Mouse (Mus musculus): ENCODE measurements around the gene Sh3gl3. TPM values are rescaled to one million over a fixed set of nuclear protein-coding genes. Genes with fewer than 3 reads are reported as not detected.

Gene Sh3gl3
- polyA plus RNA-seq, 1 experiment, result 0.30 TPM

GRCm38 (mm10) chr7:82294083-82294482, 120.4 kb downstream of the Sh3gl3 start:
- 70% methylated on average over 10 of the region's 10 CpGs for WGBS
- Histone ChIP-seq H3K27ac (ENCODE audit: insufficient read depth, low read depth, low read length) (no peak overlapping the region), H3K4me1 (ENCODE audit: control insufficient read depth, insufficient read depth, insufficient read length, low read length) (0 out of 2 replicates have a peak, but pooled peaks cover 2% of the 10 kb centered on the region), H3K4me3 (ENCODE audit: low read depth, low read length) (peak overlapping the region; percentile 20), H3K36me3 (ENCODE audit: control insufficient read depth, insufficient read depth, low read length) (no peaks in the 10 kb centered on the region), H3K27me3 (ENCODE audit: control insufficient read depth, insufficient read depth, low read length) (no peaks in the 10 kb centered on the region)
- no peak for TF ChIP-seq CTCF (IDR thresholded peaks at IDR 0.05; ENCODE audit: extremely low read depth, insufficient read length, insufficient replicate concordance, low read depth, low read length)
- no peak for TF ChIP-seq POLR2A (IDR thresholded peaks at IDR 0.05; ENCODE audit: low read depth, low read length)

- WGBS, result 82% methylated on average over 2 of the region's 2 CpGs
- Histone ChIP-seq H3K4me3 (ENCODE audit: low read depth, low read length) (no peak overlapping the region), H3K27me3 (ENCODE audit: control insufficient read depth, insufficient read depth, low read length) (no peaks in the 10 kb centered on the region), H3K36me3 (ENCODE audit: control insufficient read depth, insufficient read depth, low read length) (no peaks in the 10 kb centered on the region), H3K27ac (ENCODE audit: insufficient read depth, low read depth, low read length) (no peak overlapping the region), H3K4me1 (ENCODE audit: control insufficient read depth, insufficient read depth, insufficient read length, low read length) (0 out of 2 replicates have a peak, but pooled peaks cover 2% of the 10 kb centered on the region)
- TF ChIP-seq POLR2A (IDR thresholded peaks at IDR 0.05; ENCODE audit: low read depth, low read length) (no peak), CTCF (IDR thresholded peaks at IDR 0.05; ENCODE audit: extremely low read depth, insufficient read length, insufficient replicate concordance, low read depth, low read length) (no peak)
These were observed 121.0 kb downstream of the Sh3gl3 start for GRCm38 (mm10) chr7:82294611-82295010.

- no peaks in the 10 kb centered on the region for H3K4me1 ChIP-seq (ENCODE audit: control insufficient read depth, insufficient read depth, insufficient read length, low read length)
- no peak for TF ChIP-seq POLR2A (IDR thresholded peaks at IDR 0.05; ENCODE audit: low read depth, low read length)
- no peak for TF ChIP-seq CTCF (IDR thresholded peaks at IDR 0.05; ENCODE audit: extremely low read depth, insufficient read length, insufficient replicate concordance, low read depth, low read length)
- WGBS, result 73% methylated on average over 4 of the region's 4 CpGs
- no peak overlapping the region for H3K27ac ChIP-seq (ENCODE audit: insufficient read depth, low read depth, low read length)
- no peaks in the 10 kb centered on the region for H3K36me3 ChIP-seq (ENCODE audit: control insufficient read depth, insufficient read depth, low read length)
- H3K4me3 ChIP-seq (ENCODE audit: low read depth, low read length), result no peak overlapping the region
- no peaks in the 10 kb centered on the region for H3K27me3 ChIP-seq (ENCODE audit: control insufficient read depth, insufficient read depth, low read length)
These were observed 134.8 kb downstream of the Sh3gl3 start for GRCm38 (mm10) chr7:82308398-82308797.

- Histone ChIP-seq H3K4me1 (ENCODE audit: control insufficient read depth, insufficient read depth, insufficient read length, low read length) (no peaks in the 10 kb centered on the region), H3K36me3 (ENCODE audit: control insufficient read depth, insufficient read depth, low read length) (no peaks in the 10 kb centered on the region), H3K27ac (ENCODE audit: insufficient read depth, low read depth, low read length) (no peak overlapping the region), H3K4me3 (ENCODE audit: low read depth, low read length) (no peak overlapping the region), H3K27me3 (ENCODE audit: control insufficient read depth, insufficient read depth, low read length) (no peaks in the 10 kb centered on the region)
- 86% methylated on average over 12 of the region's 12 CpGs for WGBS
- TF ChIP-seq CTCF (IDR thresholded peaks at IDR 0.05; ENCODE audit: extremely low read depth, insufficient read length, insufficient replicate concordance, low read depth, low read length) (no peak), POLR2A (IDR thresholded peaks at IDR 0.05; ENCODE audit: low read depth, low read length) (no peak)
These were observed 144.9 kb downstream of the Sh3gl3 start for GRCm38 (mm10) chr7:82318515-82318914.

- WGBS, result 62% methylated on average over 1 of the region's 1 CpGs
- Histone ChIP-seq H3K4me1 (ENCODE audit: control insufficient read depth, insufficient read depth, insufficient read length, low read length) (no peaks in the 10 kb centered on the region), H3K4me3 (ENCODE audit: low read depth, low read length) (no peak overlapping the region), H3K27ac (ENCODE audit: insufficient read depth, low read depth, low read length) (no peak overlapping the region), H3K27me3 (ENCODE audit: control insufficient read depth, insufficient read depth, low read length) (no peaks in the 10 kb centered on the region), H3K36me3 (ENCODE audit: control insufficient read depth, insufficient read depth, low read length) (no peaks in the 10 kb centered on the region)
- TF ChIP-seq CTCF (IDR thresholded peaks at IDR 0.05; ENCODE audit: extremely low read depth, insufficient read length, insufficient replicate concordance, low read depth, low read length) (no peak), POLR2A (IDR thresholded peaks at IDR 0.05; ENCODE audit: low read depth, low read length) (no peak)
These were observed 153.0 kb downstream of the Sh3gl3 start for GRCm38 (mm10) chr7:82326616-82327015.

- Histone ChIP-seq H3K27ac (ENCODE audit: insufficient read depth, low read depth, low read length) (no peak overlapping the region), H3K4me1 (ENCODE audit: control insufficient read depth, insufficient read depth, insufficient read length, low read length) (no peaks in the 10 kb centered on the region), H3K4me3 (ENCODE audit: low read depth, low read length) (no peak overlapping the region), H3K27me3 (ENCODE audit: control insufficient read depth, insufficient read depth, low read length) (no peaks in the 10 kb centered on the region), H3K36me3 (ENCODE audit: control insufficient read depth, insufficient read depth, low read length) (no peaks in the 10 kb centered on the region)
- TF ChIP-seq CTCF (IDR thresholded peaks at IDR 0.05; ENCODE audit: extremely low read depth, insufficient read length, insufficient replicate concordance, low read depth, low read length) (no peak), POLR2A (IDR thresholded peaks at IDR 0.05; ENCODE audit: low read depth, low read length) (no peak)
- 45% methylated on average over 4 of the region's 4 CpGs for WGBS
These were observed 153.6 kb downstream of the Sh3gl3 start for GRCm38 (mm10) chr7:82327201-82327600.

GRCm38 (mm10) chr7:82327881-82328280, 154.2 kb downstream of the Sh3gl3 start:
- WGBS, result 56% methylated on average over 5 of the region's 5 CpGs
- no peak overlapping the region for H3K27ac ChIP-seq (ENCODE audit: insufficient read depth, low read depth, low read length)
- TF ChIP-seq POLR2A (IDR thresholded peaks at IDR 0.05; ENCODE audit: low read depth, low read length), result no peak
- TF ChIP-seq CTCF (IDR thresholded peaks at IDR 0.05; ENCODE audit: extremely low read depth, insufficient read length, insufficient replicate concordance, low read depth, low read length), result no peak
- no peaks in the 10 kb centered on the region for H3K4me1 ChIP-seq (ENCODE audit: control insufficient read depth, insufficient read depth, insufficient read length, low read length)
- H3K27me3 ChIP-seq (ENCODE audit: control insufficient read depth, insufficient read depth, low read length), result no peaks in the 10 kb centered on the region
- no peaks in the 10 kb centered on the region for H3K36me3 ChIP-seq (ENCODE audit: control insufficient read depth, insufficient read depth, low read length)
- no peak overlapping the region for H3K4me3 ChIP-seq (ENCODE audit: low read depth, low read length)

Data from small intestine, adult 2 months (tissue).